Mouse (Mus musculus) v-Abl transformed pro-B cells (cell line): Measurements from ENCODE around the gene Fam98b.

Source experiments
- in situ Hi-C, 2 experiments: fragments of 400-800 bp; cut with MboI; formaldehyde crosslinking; loops; one replicate each; pipeline ENCODE4 v1.15.1; 2025; ENCODE audit not compliant: unreplicated experiment in 2 of 2

Gene Fam98b

DNA sequence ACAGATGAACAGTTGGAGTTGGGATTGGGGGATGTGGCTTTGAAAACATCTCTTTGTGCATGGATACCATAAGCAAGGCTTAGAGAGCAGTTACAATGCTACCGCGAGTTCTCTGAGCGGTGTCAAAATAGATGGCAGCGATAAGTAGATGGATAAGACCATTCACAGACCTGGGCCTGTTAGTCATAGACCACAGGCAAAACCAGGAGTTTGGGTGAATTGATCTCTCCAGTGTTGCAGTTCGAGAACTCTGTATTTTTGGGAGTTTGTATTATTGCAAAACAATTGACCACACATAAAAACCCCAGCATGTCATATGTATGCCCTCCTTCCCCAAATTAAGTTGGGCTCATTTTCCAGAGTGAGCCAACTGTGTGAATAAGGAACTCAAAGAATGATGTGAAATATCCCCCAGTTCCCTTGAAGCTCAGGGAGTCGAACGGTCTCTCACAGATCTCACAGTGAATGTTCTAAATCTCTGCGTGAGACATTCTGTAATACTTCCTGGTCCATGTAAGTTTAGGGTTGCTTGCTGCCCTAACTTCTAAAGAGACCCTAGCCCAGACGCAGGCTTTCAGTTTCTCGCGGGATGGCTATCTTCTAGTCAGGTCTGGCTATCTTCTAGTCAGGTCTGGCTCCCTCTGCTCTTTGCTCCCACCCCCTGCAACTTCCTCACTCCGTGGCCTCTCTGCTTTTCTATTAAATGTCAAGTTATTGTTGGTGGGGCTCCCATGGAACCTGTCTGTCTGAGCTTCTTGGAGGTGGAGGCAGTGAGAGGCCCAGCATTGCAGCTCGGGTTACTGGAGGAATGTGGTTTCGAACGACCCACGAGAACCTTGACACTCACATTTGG is 50.3 kb downstream of the Fam98b start:
- in situ Hi-C loops = no loop called here

DNA sequence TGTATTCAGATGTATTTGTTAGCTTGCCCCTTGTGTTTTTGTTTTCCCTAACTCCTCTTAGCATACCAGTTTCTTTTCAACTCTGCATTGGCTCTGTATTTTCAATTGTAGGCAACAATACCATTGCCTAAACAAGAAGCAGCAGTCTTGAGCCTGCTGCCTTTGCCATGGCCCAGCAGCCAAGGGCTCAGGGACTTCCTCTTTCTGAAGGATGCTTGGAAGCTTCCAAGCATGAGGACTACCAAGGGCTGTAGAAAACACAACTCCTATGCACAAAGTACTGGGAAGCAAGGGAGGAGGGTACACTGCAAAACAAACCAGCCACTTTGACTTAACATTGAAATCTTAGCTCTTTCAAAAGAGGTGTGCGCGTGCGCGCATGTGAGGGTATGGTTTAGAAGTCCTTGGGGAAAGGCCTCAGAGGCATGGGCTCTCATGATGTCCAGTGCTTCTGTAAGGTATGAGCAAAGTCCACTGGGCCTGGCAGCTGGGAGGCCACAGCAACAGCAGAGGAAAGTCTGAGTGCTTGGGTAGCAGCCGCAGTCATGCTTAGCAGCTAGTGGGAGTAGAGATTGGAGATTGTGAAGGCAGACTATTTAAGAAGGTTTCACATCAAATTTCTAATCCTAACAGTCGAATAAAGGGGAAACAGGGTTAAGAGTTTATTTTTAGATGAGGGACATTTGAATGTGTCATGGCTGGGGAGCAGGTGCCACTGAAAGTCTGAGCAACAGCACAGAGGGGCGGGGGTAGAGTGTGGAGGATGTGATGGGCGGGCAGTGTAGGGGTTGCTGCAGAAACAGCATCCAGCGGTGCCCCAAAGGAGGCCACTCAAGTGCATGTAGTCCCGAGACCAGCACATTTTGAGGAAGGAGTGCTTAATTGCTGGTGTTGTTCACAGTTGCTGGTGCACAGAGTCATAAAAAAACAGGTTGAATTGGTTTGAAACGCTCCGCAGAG is 54.1 kb downstream of the Fam98b start:
- in situ Hi-C loops = no loop called here

DNA sequence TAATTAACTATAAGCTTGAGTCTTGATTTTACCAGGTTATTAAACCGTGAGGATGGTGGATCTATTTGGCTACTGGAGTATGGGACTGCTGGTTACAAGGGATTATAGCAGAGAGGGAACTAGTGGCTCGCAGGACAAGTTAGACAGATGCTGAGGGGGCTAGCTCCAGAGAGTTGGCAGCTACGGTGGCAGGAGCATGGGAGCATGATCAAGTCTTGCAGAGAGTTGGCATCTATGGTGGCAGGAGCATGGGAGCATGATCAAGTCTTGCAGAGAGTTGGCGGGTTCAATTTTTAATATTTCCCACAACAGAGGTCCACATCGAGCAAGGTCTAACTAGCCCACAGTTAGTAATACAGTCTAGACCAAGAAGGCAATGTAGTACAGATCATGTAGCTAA is 55.4 kb downstream of the Fam98b start:
- in situ Hi-C loops = no loop called here

DNA sequence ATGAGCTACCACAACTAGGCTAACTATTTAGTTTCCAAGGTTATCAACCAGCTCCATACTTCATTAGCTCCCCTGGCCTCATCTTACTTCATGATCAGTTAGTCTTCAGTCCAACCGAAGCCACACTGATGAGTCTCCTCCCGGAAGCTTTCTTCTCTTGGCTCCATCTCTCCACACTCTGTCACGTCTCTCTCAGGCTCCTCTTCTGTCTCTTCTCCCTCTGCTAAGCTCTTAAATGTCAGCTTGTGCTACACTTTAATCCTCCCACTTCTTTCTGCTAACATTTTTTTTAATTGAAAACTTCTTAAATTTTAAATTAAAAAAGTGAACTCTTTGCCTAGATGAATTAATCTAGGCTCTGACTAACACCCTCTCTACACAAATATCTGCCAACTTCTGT is 58.4 kb downstream of the Fam98b start:
- in situ Hi-C loops = no loop called here

DNA sequence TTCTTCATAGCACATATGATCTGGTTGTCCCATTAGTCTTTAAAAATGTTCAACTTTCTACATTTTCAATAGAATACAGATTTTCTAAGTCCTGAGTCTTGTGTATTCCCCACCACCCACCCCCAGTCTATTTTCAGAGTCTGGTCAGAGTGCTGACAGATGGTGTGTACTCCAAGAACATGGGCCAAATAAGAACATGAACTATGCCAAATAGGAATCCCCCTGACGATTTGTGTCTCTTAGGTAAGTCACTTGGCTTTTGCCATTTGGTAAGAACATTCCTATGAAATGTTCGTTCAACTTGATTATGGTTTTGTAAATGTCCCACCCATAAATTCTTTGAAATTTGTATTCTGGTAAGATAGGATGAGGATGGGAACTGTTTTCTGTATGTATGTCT is 59.5 kb downstream of the Fam98b start:
- in situ Hi-C loops = no loop called here

DNA sequence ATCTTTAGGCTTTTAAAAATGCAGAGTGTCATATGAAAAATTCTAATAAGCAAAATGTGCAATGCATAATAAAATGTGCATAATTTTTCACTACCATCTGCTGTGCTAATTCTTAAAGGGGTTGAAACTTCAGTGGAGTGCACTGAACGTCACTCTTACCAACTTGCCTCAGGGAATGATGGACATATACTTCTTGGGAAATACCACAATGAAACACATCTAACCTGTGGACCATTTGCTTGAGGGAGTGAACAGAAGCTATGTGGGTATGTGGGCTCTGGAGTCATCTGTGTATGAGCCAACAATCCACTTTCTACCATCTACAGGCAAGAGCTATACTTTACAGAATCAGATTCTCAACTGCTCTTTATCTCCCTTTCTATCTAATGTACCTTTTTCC is 61.8 kb downstream of the Fam98b start:
- in situ Hi-C loops = no loop called here

DNA sequence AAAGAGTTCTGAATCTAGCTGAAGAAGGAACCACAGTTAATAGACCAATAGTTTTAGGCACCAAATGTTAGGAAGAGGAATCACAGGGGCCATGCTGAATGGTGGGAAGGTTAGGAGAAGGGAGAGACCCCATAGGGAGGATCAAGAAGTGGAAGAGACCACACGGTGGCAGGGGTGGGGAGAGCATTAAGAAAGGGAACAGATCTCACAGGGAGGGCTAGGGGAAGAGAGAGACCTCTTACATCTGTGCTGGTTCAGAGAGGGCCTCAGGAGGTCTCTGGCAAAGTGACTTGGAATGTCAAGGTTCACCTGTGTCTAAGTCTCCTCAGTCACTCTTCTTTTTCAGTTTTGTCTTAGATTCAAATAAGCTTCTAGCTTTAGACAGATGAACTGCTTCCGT is 62.5 kb downstream of the Fam98b start:
- in situ Hi-C loops = no loop called here

DNA sequence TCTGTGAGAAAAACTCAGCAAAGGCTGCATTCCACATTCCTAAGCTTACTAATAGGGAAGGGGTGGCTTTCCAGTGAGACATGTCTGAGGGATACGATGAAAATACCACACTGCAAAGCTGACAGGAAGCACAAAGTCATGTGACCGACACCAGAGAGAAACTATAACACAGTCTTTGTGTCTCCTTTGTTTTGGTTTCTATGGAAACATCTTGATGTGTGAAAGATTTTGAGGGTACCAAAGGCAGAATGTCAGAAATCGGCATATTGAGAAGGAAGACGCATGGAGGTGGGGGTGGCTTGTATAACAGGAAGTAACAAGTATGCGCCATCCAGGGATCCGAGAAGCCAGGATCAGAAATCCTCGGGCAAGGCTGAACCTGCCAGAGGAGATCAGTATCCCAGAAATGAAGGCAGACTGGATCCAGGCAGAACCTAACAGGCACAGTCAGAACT is 62.9 kb downstream of the Fam98b start:
- in situ Hi-C loops = no loop called here

DNA sequence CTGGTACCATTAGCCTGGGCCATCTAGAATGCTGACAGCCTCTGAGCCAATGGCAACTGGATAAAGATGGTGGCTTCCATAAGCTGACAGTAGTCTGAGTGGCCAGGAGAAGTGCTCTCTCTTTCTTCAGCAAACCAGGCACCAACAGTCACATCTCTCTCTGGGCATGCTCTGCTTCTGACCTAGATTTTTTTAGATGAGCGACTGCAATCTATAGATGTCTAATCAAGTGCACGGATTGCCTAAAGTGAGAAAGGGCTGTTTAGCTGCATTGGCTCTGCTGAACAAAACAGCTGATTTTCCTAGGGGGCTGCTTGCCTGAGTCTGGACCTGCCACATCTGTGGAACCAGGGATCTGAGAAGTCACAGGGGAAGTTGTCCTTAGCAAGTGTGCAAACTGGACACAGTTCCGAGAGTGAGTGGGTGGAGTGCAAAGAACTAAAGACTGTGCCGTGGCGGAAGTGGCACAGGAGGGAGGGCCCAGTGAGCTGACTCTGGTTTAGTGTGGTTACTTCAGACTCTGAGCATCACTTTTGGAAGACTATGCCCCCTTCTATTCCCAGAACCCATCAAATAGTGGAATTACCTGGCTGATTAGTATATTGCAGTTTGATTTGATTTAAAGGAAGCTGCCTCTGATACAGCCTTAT is 64.2 kb downstream of the Fam98b start:
- in situ Hi-C loops = no loop called here

DNA sequence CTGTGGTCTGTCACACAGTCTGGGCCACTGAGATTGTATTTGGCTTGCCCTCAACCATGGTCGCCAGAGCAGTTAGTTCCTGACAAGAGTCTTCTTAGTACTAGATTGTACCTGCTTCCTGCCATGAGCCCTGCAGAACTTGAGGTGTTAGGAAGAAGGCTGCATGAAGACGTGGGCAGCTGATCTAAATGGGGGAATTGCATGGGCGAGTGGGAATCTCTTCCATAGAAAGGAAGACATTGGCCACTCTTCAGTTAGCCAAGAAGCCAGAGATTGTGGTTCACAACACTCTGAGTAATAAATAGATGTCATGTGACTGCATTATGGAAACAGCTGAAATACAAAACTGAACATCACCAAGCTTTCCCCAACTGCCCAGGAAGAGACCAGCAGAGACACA is 69.5 kb downstream of the Fam98b start:
- in situ Hi-C loops = no loop called here
